Mouse (Mus musculus) intestine, postnatal 0 days (tissue): ENCODE measurements around the gene Vash1. TPM values are rescaled to one million over a fixed set of nuclear protein-coding genes. Genes with fewer than 3 reads are reported as not detected.

Experiments
- ATAC-seq: fragments of 200-750 bp; cut with Nextera tagmentation; 2 replicates; pipeline ENCODE4 v1.8.0; 2017; ENCODE audit warnings: mild to moderate bottlenecking, moderate TSS enrichment, moderate library complexity
- H3K27ac ChIP-seq: fragments of 300-500 bp; sonication (generic); 2 replicates; pipeline ENCODE4 v1.5.1; 2014; ENCODE audit warnings: mild to moderate bottlenecking, low read depth, low read length, moderate library complexity
- H3K27me3 ChIP-seq: fragments of 300-500 bp; sonication (generic); replicated peaks from 2 replicates; pipeline ENCODE4 v1.6.1; 2014; ENCODE audit warnings: low read length, mixed read lengths; ENCODE audit not compliant: control insufficient read depth, insufficient read depth
- H3K36me3 ChIP-seq: fragments of 300-500 bp; sonication (generic); 2 replicates; pipeline ENCODE4 v1.6.1; 2014; ENCODE audit warnings: mild to moderate bottlenecking, moderate library complexity; ENCODE audit not compliant: control insufficient read depth, insufficient read depth
- H3K4me1 ChIP-seq: fragments of 300-500 bp; sonication (generic); replicated peaks from 2 replicates; pipeline ENCODE4 v1.6.1; 2014; ENCODE audit warnings: antibody characterized with exemption, low read length, mixed read lengths; ENCODE audit not compliant: control insufficient read depth, insufficient read depth
- H3K4me2 ChIP-seq: fragments of 300-500 bp; sonication (generic); replicated peaks from 2 replicates; pipeline ENCODE4 v1.6.1; 2014; ENCODE audit warnings: low read depth, mild to moderate bottlenecking, moderate library complexity
- H3K4me3 ChIP-seq: fragments of 300-500 bp; sonication (generic); 2 replicates; pipeline ENCODE4 v1.5.1; 2014; ENCODE audit warnings: low read depth, low read length
- H3K9ac ChIP-seq: fragments of 300-500 bp; sonication (generic); 2 replicates; pipeline ENCODE4 v1.6.1; 2014; ENCODE audit warnings: mild to moderate bottlenecking, low read depth, low read length
- H3K9me3 ChIP-seq: fragments of 300-500 bp; sonication (generic); 2 replicates; pipeline ENCODE4 v1.6.1; 2016; ENCODE audit warnings: mixed run types; ENCODE audit not compliant: control insufficient read depth
- CTCF ChIP-seq: sonication (generic); IDR thresholded peaks from 2 replicates; pipeline ENCODE4 v1.5.1; 2016; ENCODE audit warnings: low read depth, mild to moderate bottlenecking, control low read depth, antibody characterized with exemption, moderate library complexity
- WGBS: fragments of 180-500 bp; shearing (Covaris S2); extraction: QIAGEN DNeasy Blood & Tissue Kit; methylation state at CpG from one replicate; pipeline ENCODE4 v1.1.7; 2014; 5-methylcytosine and 5-hydroxymethylcytosine counted together
- polyA plus RNA-seq: library from polyadenylated mRNA; unstranded; fragments of >200 nt; fragmentation: Nextera tagmentation; extraction: Ambion mirVana; gene quantifications from 2 replicates; pipeline ENCODE4 v1.2.1, GENCODE M21; 2015

Vash1 gene
- polyA plus RNA-seq, 1 experiment from 2014 or later, result 4.1 TPM

- Histone ChIP-seq H3K4me1 (no peaks in the 10 kb centered on the region), H3K27ac (no peak overlapping the region), H3K36me3 (no peaks in the 10 kb centered on the region), H3K9me3 (no peaks in the 10 kb centered on the region), H3K9ac (no peak overlapping the region), H3K4me3 (no peak overlapping the region), H3K4me2 (no peak overlapping the region), H3K27me3 (no peaks in the 10 kb centered on the region)
- ATAC-seq, result no peak
- no peak for TF ChIP-seq CTCF
- WGBS, result 58% methylated on average over 5 of the region's 5 CpGs
Measured at GRCm38 (mm10) chr12:86692471-86693356, 14.2 kb downstream of the Vash1 start.

DNA sequence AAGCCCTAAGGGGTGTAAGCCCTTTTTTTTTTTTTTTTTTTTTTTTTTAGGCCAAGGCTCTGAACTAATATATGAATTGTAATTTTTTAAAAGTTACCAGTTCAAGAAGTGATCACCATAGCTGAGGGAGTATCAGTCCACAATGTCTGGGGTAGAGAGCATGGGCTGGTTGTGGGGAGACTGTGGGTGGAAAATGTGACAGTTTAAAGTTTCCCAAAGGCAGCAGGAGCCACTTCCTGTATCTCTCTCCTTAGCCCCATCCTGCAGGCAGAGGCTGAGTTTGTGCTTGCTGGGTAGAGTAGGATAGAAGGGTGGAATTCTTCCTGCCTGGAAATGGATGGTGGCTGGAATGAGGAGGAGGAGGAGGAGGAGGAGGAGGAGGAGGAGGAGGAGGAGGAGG is 14.9 kb downstream of the Vash1 start:
- H3K4me3 ChIP-seq, result no peak overlapping the region
- H3K4me1 ChIP-seq, result no peaks in the 10 kb centered on the region
- H3K9ac ChIP-seq, result no peak overlapping the region
- H3K36me3 ChIP-seq, result no peaks in the 10 kb centered on the region
- H3K4me2 ChIP-seq, result no peak overlapping the region
- no peak for ATAC-seq
- H3K27me3 ChIP-seq, result no peaks in the 10 kb centered on the region
- TF ChIP-seq CTCF, result no peak
- no peaks in the 10 kb centered on the region for H3K9me3 ChIP-seq
- H3K27ac ChIP-seq, result no peak overlapping the region

DNA sequence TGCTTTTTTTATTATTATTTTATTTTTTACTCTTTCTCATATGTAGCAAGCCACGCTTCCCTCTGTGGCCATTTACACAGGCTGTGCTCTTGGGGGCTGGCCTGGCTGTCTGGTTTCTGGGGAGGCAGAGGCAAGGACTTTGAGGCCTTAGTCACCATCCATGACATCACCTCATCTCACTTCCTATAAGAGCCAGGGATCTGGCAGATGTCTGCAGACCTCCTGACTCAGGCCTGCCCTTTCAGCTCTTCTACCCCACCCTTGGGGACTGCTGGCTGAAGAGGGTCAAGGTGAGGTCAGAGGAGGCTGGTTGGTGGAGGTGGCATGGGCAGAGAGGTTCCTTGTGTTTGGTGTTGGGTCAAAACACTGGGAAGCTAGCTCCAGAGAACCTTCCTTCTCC is 15.9 kb downstream of the Vash1 start:
- H3K9me3 ChIP-seq, result no peaks in the 10 kb centered on the region
- TF ChIP-seq CTCF, result no peak
- WGBS, result 73% methylated on average over 1 of the region's 1 CpGs
- H3K27me3 ChIP-seq, result no peaks in the 10 kb centered on the region
- no peaks in the 10 kb centered on the region for H3K4me1 ChIP-seq
- no peak overlapping the region for H3K4me2 ChIP-seq
- no peaks in the 10 kb centered on the region for H3K36me3 ChIP-seq
- ATAC-seq, result no peak
- H3K9ac ChIP-seq, result no peak overlapping the region
- H3K27ac ChIP-seq, result no peak overlapping the region
- no peak overlapping the region for H3K4me3 ChIP-seq

DNA sequence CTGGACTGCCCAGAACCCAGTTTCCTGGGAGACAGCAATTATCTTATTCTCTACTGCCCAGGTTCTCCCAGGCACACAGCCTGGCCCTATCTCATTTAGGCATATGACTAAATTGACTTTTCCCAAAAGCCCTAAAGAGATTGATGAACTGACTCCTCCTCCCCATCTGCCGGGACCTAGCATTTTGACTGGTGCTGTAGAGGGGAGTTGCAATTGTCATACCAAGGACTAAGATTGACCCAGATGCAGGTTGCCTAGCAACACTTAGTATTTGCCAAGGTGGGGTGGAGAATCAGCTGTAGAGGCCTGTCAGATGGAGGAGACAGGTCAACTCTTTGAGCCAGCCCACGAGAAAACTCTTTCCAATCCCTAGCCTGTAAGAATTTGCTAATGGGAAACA is 19.5 kb downstream of the Vash1 start:
- H3K4me3 ChIP-seq, result no peak overlapping the region
- no peak overlapping the region for H3K4me2 ChIP-seq
- H3K9ac ChIP-seq, result no peak overlapping the region
- no peaks in the 10 kb centered on the region for H3K36me3 ChIP-seq
- no peak overlapping the region for H3K27ac ChIP-seq
- WGBS, result 62% methylated on average over 2 of the region's 2 CpGs
- H3K4me1 ChIP-seq, result no peaks in the 10 kb centered on the region
- H3K9me3 ChIP-seq, result no peaks in the 10 kb centered on the region
- no peaks in the 10 kb centered on the region for H3K27me3 ChIP-seq
- ATAC-seq, result no peak
- no peak for TF ChIP-seq CTCF

- no peak for TF ChIP-seq CTCF
- no peak overlapping the region for H3K27ac ChIP-seq
- no peaks in the 10 kb centered on the region for H3K27me3 ChIP-seq
- H3K36me3 ChIP-seq, result no peaks in the 10 kb centered on the region
- no peaks in the 10 kb centered on the region for H3K9me3 ChIP-seq
- H3K4me1 ChIP-seq, result no peaks in the 10 kb centered on the region
- no peak overlapping the region for H3K4me2 ChIP-seq
- no peak overlapping the region for H3K9ac ChIP-seq
- H3K4me3 ChIP-seq, result no peak overlapping the region
- no peak for ATAC-seq
Measured at GRCm38 (mm10) chr12:86698537-86698936, 20.0 kb downstream of the Vash1 start.

GRCm38 (mm10) chr12:86699965-86700926 is 21.7 kb downstream of the Vash1 start:
- ATAC-seq, result no peak
- Histone ChIP-seq H3K4me1 (no peaks in the 10 kb centered on the region), H3K9me3 (no peaks in the 10 kb centered on the region), H3K4me3 (no peak overlapping the region), H3K4me2 (no peak overlapping the region), H3K27me3 (no peaks in the 10 kb centered on the region), H3K27ac (no peak overlapping the region), H3K9ac (no peak overlapping the region), H3K36me3 (no peaks in the 10 kb centered on the region)
- TF ChIP-seq CTCF, result no peak
- WGBS, result 51% methylated on average over 19 of the region's 19 CpGs
